Mouse (Mus musculus) gastrocnemius, adult 2 months (tissue): ENCODE results near the gene Trim60. TPM values are rescaled to one million over a fixed set of nuclear protein-coding genes. Genes with fewer than 3 reads are reported as not detected.

Source experiments
- DNase-seq: peaks from one replicate; pipeline ENCODE4 v3.0.0; 2022
- H3K27ac ChIP-seq: fragments of 200-600 bp; 2 replicates; pipeline ENCODE4 v1.8.1; 2022; ENCODE audit warnings: mild to moderate bottlenecking
- H3K4me3 ChIP-seq: fragments of 200-600 bp; 2 replicates; pipeline ENCODE4 v1.8.1; 2022; ENCODE audit warnings: mild to moderate bottlenecking, moderate library complexity
- CTCF ChIP-seq: fragments of 200-600 bp; IDR thresholded peaks from 2 replicates; pipeline ENCODE4 v1.8.1; 2022; ENCODE audit warnings: antibody characterized with exemption, mild to moderate bottlenecking, moderate library complexity
- intact Hi-C: fragments of 180-260 bp; cut with DNase I; formaldehyde crosslinking; loops from one replicate; pipeline ENCODE4 v1.15.1; 2025
- long read RNA-seq, 2 experiments: library from polyadenylated mRNA; stranded (forward); transcript quantifications; one replicate each; pipeline ENCODE4 v2.0.0; 2021
- total RNA-seq, 2 experiments: library from RNA; stranded (reverse); gene quantifications; 2 replicates each; pipeline ENCODE4 v1.2.3; 2021

Gene Trim60
- total RNA-seq: not detected
- long read RNA-seq, experiment 1: 0 reads
- long read RNA-seq, experiment 2: 0 reads

DNA sequence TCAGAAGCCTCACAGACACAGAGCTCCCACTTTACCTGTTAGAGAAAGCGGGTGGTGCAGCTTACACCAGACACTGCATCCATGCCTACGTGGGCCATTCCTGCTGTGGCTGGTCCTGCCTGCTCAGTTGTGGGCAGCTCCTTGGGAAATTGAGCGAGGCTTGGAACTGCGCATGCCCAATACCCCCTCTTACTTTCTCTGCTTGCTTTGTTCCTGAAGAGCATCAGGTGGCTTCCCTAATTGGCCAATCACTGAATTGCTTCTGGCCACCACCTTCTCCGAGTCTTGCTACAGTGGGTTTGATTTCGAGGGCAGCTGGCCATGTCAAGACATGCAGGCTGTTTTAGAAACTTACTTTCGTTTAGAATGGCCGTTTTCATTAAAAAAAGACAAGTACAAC is at the start of gene Trim60, which contains the start of gene Trim61:
Gene Trim60 (minus strand): TSS at position 162 of the 400 bp plus-strand sequence.
Gene Trim61 (minus strand): TSS at position 101 of the 400 bp plus-strand sequence.
- intact Hi-C loops: no loop called here
- DNase-seq: no peak
- TF ChIP-seq CTCF: no peak
- H3K27ac ChIP-seq: no peak within 1 kb of the TSS
- no peak within 1 kb of the TSS for H3K4me3 ChIP-seq

DNA sequence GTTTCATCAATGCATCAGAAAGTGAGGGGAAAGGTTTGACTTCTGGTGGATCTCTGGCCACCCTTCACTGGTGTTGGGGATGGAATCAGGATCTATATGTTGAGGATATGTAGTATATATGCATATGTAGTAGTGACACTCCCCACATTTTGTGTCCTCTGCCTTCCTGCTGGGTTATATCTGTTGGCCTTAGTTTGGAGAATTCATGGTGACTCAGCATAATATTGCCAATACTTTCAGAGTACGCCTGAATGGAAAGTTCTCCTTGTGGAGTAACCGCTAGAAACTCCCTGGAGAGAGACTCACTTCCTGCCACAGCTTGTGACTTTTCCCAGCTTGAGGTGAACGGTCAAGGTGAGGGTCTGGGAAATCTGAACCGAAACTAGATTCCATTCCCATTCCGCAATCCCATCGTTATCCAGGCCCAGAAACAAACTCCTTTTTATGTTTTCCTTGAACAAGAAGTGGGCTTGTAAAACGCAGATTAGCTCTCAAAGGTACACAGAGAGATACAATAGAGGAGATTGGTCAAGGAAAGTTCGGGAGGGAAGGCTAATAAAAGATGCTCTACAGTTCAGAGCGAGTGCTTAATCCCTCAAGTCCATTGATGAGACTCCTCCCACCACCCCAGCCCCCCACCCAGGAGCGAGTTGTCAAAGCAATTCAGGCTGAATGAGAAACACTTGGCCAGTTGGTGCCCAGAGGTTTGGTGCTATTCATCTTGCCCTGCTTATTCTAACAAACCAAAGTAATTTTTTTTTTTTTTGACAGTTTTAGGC is 49.5 kb upstream of the Trim60 start:
- Histone ChIP-seq H3K27ac (no peak overlapping the region), H3K4me3 (no peak overlapping the region)
- DNase-seq: no peak
- intact Hi-C loops: no loop called here
- TF ChIP-seq CTCF: no peak

- no peak for TF ChIP-seq CTCF
- intact Hi-C loops: no loop called here
- Histone ChIP-seq H3K4me3 (no peak overlapping the region), H3K27ac (no peak overlapping the region)
- DNase-seq: no peak
Observed at GRCm38 (mm10) chr8:65067031-65067430, 48.6 kb upstream of the Trim60 start.

- TF ChIP-seq CTCF: no peak
- intact Hi-C loops: no loop called here
- H3K27ac ChIP-seq: no peak overlapping the region
- no peak for DNase-seq
- H3K4me3 ChIP-seq: no peak overlapping the region
Observed at GRCm38 (mm10) chr8:65065622-65066021, 47.2 kb upstream of the Trim60 start.

GRCm38 (mm10) chr8:65064071-65064470 is 45.7 kb upstream of the Trim60 start:
- no peak for DNase-seq
- no peak overlapping the region for H3K4me3 ChIP-seq
- H3K27ac ChIP-seq: no peak overlapping the region
- no peak for TF ChIP-seq CTCF
- intact Hi-C loops: no loop called here

- no peak for DNase-seq
- H3K27ac ChIP-seq: no peak overlapping the region
- intact Hi-C loops: no loop called here
- TF ChIP-seq CTCF: no peak
- no peak overlapping the region for H3K4me3 ChIP-seq
Observed at GRCm38 (mm10) chr8:65062195-65062594, 43.8 kb upstream of the Trim60 start.

GRCm38 (mm10) chr8:65056722-65057121 is 38.3 kb upstream of the Trim60 start:
- H3K4me3 ChIP-seq: no peak overlapping the region
- DNase-seq: no peak
- no peak for TF ChIP-seq CTCF
- intact Hi-C loops: no loop called here
- H3K27ac ChIP-seq: no peak overlapping the region

DNA sequence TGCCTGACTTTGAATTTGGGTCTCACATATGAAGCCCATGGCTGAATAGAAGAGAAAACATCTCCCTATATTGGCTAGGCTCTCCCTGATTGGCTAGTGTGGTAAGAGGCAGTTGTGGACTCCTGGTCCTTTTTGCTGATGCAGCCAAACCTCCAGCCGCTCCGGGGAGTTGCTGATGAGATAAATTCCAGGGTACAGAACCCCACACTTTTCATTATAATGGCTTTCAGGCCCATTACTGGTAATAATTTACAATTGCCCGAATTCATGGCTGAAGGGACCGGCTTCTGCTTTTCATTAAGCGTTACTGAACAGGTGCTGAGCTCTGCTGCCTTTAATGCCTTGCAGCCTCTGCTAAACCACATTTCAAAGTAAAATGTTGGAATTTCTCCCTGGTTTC is 35.6 kb upstream of the Trim60 start:
- intact Hi-C loops: no loop called here

GRCm38 (mm10) chr8:65053554-65053953 is 35.2 kb upstream of the Trim60 start:
- no peak for DNase-seq
- intact Hi-C loops: no loop called here
- no peak for TF ChIP-seq CTCF
- Histone ChIP-seq H3K4me3 (no peak overlapping the region), H3K27ac (no peak overlapping the region)

More for the DNA sequence above, 35.6 kb upstream of the Trim60 start:
- Histone ChIP-seq H3K27ac (no peak overlapping the region), H3K4me3 (no peak overlapping the region)
- DNase-seq: no peak
- no peak for TF ChIP-seq CTCF

GRCm38 (mm10) chr8:65047801-65048200 is 29.4 kb upstream of the Trim60 start:
- no peak overlapping the region for H3K27ac ChIP-seq
- no peak for DNase-seq
- no peak overlapping the region for H3K4me3 ChIP-seq
- intact Hi-C loops: no loop called here
- no peak for TF ChIP-seq CTCF

DNA sequence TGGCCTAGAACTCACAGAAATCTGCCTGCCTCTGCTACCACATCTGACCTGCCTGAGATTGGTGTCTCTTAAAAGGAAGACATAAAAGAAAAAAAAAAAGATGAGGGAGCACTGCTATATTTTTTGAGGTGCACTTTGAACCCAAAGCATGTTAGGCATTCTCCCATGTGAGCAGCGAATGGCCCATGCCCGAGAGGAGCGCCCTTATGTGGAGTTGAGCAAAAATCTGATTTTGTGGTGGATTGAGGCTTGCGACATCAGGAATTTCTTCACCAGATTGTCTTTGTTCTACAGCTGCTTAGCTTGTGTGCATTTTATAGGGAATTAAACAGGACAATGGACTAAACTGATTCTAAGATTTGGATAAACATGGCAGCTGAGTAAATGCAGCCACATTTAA is 28.8 kb upstream of the Trim60 start:
- intact Hi-C loops: no loop called here
- no peak for DNase-seq
- H3K4me3 ChIP-seq: no peak overlapping the region
- no peak for TF ChIP-seq CTCF
- no peak overlapping the region for H3K27ac ChIP-seq

DNA sequence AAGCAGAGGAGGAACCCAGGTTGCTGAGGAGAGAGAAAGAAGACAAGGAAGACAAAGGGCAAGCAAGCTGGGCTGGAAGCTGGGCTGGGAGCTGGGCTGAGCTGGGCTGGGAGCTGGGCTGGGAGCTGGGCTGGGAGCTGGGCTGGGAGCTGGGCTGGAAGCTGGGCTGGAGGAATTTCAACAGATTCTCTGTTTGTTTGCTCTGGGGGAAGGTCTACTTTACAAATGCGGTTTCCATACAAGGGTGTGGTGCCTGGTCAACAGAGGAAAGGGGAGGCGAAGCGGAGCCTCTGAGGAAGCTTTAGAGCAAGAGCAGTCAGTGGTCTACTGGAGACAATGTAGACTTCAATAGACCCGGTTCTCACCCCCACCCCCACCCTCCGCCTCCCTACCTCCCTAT is 28.2 kb upstream of the Trim60 start:
- no peak for DNase-seq
- TF ChIP-seq CTCF: no peak
- H3K4me3 ChIP-seq: no peak overlapping the region
- intact Hi-C loops: no loop called here
- no peak overlapping the region for H3K27ac ChIP-seq

DNA sequence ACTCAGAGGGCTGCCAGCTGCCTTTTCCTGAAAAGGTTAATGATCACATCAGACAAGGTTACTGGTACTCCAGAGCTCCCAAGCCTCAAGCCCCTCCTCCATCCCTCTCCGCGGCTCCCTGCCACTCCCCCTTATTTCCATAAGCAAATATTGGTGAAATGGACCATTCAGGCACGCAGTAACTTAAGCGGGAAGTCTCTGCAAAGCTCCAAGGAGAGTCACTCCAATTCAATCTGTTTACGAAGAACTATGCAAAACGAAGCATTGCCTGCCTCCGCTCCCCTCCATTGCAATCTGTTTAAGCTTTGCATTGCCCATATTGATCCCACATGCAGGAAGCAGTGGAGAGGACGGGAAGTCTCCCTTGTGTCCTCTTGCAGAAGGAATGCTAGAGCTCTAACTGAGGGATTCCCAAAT is 18.7 kb upstream of the Trim60 start, which contains the start of gene Apela:
Gene Apela (minus strand): TSS at position 220 of the 417 bp plus-strand sequence.
- intact Hi-C loops: no loop called here
- Histone ChIP-seq H3K4me3 (no peak within 1 kb of the TSS), H3K27ac (no peak within 1 kb of the TSS)
- TF ChIP-seq CTCF: no peak
- no peak for DNase-seq

GRCm38 (mm10) chr8:65034136-65034535 is 15.8 kb upstream of the Trim60 start:
- no peak overlapping the region for H3K27ac ChIP-seq
- intact Hi-C loops: no loop called here
- no peak for TF ChIP-seq CTCF

More at GRCm38 (mm10) chr8:65034136-65034535, 15.8 kb upstream of the Trim60 start:
- DNase-seq: no peak
- H3K4me3 ChIP-seq: no peak overlapping the region
